Mouse (Mus musculus): ENCODE measurements around the gene Trpm2.
"Not testable (repeated sequence)": the region's sequence is repeated elsewhere in the genome, so short reads cannot be mapped to it uniquely, and the experiment has no call there.

Trpm2 gene

DNA sequence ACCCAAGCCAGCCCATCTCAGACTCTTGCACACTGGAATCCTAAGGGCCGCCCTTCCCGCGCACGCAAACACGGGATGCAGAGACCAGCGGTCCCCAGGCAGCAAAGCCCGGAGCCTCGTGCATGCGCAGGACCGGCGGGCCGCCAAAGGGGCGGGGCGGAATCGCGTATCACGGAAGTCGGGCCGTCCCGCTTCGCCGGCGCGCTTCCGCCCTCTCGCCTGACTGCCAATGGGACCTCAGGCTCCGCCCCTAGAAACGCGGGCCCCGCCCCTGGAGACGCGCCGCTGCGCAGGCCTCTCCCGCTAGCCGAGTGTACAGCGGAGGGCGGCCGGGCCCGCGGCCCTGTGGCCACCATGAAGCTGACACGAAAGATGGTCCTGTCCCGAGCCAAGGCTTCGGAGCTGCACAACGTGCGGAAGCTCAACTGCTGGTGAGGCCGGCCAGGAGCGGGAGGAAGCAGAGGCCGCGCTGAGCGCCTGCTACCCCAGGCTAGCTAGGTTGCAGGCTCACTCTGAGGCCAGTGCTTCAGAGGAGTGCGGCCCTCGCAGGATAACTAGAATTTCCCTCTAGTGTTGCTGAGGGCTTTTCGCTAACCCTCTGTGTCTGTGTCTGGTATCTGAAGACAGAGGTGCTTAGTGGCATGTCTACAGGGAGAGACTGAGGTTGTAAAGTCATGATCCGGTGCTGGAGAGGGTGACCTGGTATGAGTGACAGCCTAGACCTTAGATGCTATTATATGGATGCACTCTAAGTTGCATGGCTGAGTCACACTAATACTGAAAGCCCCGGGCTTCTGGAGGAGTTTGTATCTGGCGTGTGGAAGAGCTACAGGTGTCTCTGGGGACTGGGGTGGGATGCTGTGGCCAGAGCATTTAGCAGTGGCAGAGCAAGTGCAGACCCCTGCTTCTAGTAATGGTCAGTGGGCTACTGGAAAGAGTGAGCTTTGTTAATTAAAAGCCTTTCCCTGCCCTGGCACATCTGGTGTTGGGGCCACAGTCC is 8.3 kb upstream of the Trpm2 start, which contains the start of gene 1810043G02Rik:
TSS of gene 1810043G02Rik (plus strand) at position 174 of the 1,000 bp plus-strand sequence.
- CTCF ChIA-PET = no interaction called here

DNA sequence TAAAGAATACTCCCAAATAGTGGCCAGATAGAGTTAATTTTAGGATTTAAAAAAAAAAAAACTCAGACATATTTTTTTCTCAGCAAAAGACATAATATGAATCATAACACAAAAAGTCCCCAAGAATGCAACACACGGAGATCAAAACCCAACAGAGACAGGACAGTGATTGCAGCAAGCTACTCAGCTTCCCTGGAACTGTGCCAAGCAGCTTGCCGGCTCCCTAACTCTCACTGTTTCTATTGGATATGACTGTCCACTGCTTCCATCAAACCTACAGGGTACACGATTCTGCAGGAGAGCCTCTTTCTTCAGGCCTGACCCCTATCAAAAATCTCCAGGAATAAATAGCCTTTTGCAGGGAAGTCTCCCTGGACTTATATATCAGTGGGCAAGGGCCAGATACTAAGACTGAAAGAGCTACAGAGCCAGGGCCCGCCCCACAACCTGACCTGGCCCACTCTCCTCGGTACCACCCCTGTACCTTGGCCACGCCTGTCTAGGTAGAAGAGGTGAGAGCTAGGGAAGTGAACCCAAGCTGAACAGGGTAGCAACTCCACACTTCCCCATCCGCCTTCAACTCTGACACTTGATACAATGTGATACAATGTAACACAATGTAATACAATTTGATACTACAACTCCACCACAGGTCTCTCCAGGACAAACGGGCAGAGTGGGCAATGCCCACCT is 6.2 kb upstream of the Trpm2 start:
- CTCF ChIA-PET = interaction anchor here (0.6 kb wide), 1 partner anchor 482 kb away, joined by 3 read pairs; no protein-coding TSS in a partner anchor

DNA sequence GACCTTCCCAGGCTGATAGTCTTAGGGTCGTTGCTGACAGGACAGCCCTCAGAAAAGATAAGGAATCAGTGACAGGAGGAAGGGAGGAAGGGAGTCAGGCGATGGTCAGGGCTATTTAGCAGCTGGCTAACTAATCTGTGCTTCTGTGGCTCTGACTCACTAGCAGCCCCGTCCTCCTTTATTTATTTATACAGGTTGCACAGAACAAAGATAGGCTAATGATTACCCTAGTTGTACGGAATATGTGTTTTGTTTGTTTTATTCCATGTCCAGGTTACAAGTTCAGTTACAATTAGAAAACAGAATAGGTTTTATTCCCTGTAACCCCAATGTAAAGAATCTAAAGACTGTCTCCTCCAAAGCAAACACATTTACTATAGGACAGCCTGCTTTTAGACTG is 5.3 kb upstream of the Trpm2 start:
- CTCF ChIA-PET = interaction anchor here (0.6 kb wide), 1 partner anchor 483 kb away, joined by 3 read pairs; no protein-coding TSS in a partner anchor

DNA sequence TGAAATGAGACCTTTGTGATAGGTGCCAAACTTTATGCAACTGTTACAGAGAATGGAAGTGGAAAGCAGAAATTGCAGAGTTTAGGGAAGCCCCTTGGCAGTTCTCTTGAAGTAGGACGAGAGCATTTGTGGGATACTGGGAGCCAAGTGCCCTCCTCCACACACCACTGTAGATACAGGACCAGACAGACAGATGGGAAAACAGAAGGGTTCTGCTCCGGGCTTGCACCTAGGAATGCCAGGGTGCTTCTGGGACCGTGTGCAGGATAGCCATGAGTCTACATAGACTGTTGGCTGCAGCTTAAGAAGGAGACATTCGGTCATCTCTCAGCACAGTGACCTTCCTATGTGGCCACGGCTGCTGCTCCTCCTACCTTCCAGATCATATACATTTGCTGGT is 4.4 kb upstream of the Trpm2 start:
- CTCF ChIA-PET = no interaction called here

DNA sequence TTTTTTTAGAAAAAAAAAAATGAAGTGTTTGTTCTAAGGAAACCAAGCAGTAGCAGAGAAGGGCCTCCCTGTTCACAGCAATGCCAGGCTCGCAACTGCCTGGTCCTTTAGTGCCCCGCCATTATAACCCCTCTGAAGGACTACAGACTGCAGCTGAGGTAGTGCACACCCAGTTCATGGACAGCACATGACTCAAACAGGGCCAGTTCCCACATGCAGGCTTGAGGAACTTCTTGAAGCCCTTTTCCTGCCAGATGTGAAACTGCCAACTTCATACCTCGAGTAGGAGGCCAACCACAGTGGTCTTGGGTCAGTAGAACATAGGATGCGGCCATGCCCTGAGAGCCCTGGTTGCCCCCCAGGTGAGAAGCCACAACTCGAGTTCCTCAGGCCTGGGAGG is 4.0 kb upstream of the Trpm2 start:
- CTCF ChIA-PET = no interaction called here

DNA sequence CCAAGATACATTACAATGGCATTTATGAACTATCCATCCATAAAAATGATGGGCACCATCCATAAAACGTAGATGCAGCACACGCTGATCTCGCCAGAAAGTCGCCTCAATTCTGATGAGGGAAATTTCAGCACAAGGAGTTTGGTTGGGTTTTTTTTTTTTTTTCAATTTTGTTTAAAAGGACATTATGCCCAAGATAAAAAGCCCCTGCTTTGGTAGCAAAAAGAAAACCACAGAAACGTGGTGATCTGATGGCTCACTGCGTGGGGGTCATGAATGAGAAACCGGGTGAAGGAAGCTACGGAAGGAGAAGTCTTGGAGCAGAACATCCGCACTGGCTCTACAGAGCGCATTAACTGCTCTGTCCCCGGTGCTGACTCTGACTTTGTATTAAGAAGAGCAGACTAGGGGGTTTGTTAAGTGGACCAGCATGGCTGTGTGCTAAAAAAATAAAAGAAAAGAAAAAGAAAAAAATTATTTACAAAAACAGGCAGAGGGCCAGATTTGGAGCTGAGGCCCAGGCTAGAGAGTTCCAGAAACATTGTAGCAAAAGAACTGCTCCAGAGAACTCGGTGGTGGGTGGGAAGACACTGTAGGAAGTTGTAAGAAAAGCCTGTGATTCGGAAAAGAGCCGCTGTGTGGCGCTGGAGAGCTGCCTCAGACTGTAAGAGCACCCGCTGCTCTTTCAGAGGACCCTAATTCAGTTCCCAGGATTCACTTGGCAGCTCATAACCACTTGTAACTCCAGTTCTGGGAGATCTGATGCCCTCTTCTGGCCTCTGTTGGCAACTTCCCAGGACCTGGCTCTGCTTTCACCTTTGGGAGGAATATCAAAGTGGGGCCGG is 1.6 kb upstream of the Trpm2 start:
- CTCF ChIA-PET = interaction anchor here (0.8 kb wide), 1 partner anchor 511 kb away, joined by 7 read pairs; no protein-coding TSS in a partner anchor

DNA sequence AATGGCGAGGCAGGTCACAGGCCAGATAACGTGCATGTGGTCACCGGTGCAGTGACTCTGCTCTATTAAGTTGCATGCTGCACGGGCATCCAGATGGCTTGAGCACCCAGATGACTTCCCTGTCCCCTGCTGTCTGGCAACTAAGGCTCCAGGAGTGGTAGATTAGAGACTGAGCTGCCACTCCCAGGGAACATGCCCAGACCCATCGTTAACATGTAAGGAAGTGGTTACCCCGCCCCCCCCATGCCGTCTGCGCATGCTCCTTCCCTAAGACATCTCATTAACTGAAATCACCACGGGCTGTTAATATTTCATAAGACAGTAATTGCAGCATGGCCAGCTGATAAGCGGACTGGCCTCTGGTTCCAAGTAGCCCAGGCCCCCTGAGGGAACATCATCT is 828 bp upstream of the Trpm2 start:
- CTCF ChIA-PET = interaction anchor here (0.8 kb wide), 1 partner anchor 511 kb away, joined by 7 read pairs; no protein-coding TSS in a partner anchor

DNA sequence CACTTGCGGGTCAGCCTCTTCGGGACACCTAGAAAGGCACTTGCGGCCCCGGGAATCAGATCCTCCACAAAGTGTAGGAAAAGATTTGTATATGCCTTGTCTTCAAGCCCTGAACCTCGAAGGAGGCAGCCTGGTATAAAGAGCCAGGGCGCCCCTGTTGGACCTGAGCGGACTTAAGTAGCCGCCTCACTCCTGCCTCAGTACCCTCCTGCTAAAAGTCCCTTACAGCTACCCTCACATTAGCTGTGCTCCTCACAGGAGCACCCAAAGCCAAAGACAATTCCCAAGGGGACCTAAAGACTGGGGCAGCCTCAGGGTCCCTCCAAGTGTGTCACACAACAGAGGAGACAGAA is 414 bp downstream of the Trpm2 start:
- CTCF ChIA-PET = no interaction called here

DNA sequence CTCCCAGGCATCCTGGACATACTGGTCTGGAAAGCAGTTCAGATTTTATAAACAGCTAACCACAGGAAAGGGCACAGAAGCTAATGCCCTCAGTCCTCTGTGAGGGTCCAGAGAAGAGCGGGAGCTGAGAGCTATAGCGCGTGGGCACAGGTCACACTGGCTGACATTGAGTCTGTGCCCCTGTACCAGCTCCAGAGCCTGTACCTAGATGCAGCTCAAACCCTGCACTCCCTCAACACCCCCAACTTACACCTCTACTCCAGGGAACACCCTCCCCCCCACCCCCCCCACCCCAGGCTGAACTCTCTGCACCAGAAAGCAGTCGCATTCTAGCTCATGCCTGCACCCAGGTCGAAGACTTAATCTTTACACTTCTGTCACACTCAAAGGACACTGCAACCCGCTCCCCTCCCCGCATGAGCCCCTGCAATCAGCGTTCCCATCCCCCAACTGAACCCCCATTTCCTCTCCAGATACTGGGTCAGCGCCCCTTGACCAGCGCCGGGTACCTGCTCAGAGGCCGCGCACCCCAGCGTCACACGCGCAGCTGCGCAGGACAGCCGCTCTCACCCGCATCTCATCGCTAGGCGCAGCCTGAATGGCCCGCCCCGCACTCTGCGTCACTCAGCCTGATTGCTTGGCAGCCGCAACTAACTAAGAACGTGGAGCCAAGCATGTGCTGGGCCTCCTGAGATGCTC is 940 bp downstream of the Trpm2 start:
- CTCF ChIA-PET = no interaction called here

DNA sequence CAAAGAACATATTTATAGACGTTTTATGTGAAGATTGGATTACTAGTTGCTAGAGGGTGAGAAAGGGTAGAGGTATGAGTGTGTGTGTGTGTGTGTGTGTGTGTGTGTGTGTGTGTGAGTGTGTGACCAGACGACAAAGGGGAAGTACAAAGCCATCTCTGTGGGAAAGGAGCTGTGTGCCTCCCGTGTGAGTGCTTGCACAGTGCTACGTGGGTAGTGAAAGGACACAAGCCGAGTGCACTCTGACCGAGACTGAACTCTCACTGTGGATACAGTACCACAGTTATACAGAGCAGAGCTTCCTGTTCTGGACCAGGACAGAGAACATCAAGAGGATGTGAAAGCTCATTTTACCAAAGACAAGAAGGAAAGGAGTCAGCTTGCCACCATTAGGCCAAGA is 6.4 kb downstream of the Trpm2 start:
- CTCF ChIA-PET = interaction anchor here (0.6 kb wide), 2 partner anchors 18 to 384 kb away, joined by 3 to 5 read pairs; no protein-coding TSS in a partner anchor

DNA sequence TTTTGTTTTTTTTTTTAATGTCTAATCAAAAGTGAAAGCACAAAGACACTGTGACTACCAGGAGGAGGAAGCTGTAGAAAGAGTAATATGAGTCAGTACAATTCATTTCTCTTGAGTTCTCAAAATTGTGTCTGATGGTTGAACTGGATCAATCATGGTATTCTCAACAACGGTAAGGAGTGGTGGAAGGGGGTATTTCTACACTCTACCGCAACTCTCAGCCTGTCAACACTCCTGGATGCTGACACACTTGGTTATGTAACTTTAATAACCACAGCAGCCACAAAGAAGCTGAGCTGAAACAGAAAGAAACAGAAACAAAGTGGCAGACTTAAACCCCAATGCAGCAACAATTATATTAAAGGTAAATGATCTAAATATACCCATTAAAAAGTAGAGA is 7.6 kb downstream of the Trpm2 start:
- CTCF ChIA-PET = interaction anchor here (0.7 kb wide), 1 partner anchor 542 kb away, joined by 6 read pairs; no protein-coding TSS in a partner anchor

DNA sequence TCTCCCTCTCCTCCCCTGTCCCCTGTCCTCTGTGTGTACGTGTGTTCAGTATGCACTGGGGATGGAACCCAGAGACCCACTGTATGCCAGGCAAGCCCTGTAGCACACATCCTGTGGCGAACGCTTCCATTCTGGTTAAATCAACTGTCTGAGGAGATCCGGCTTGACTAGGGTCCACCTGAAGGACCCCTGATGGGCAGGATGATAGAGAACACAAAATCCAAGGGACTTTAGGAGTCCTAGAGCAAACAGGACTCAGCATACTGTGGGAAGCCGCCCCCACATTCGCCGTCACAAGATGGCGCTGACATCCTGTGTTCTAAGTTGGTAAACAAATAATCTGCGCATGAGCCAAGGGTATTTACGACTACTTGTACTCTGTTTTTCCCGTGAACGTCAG is 19.9 kb downstream of the Trpm2 start:
- CTCF ChIA-PET = not testable (repeated sequence)

DNA sequence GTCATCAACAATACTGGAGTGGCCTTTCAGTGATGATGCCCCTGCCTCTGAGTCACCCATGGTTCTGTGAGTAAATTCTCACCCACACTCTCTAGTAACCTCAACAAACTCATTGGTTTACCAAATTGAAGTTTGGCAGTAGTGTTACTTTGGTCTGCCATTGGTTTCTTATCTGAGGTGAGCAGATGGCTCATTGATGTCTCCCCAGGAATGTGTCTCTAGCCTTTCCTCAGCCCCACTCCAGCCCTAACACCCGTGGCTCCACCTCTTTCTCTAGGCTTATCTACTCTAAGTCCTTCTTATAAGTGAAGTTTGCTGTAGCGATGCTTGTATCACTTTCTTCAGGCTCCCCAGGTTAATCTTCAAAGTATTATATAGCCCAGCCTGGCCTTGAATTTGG is 30.7 kb downstream of the Trpm2 start:
- CTCF ChIA-PET = no interaction called here

DNA sequence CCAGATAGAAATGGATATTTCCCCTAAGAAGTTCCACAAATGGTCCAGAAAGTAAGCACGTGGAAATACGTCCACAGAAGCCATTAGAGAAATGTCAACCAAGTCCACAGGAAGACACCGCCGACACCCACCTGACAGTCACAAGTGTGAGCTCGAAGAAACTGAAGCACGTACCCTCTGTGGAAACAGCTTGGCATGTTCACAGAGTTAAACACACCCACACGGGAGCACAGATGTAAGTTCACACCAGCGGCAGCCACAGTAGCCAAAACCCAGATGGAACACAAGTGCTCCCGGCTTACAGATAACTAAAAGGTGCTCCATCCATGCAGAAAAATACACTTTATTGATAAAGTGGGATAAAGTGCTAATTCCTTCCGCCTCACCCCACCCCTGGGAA is 43.0 kb downstream of the Trpm2 start:
- CTCF ChIA-PET = no interaction called here

DNA sequence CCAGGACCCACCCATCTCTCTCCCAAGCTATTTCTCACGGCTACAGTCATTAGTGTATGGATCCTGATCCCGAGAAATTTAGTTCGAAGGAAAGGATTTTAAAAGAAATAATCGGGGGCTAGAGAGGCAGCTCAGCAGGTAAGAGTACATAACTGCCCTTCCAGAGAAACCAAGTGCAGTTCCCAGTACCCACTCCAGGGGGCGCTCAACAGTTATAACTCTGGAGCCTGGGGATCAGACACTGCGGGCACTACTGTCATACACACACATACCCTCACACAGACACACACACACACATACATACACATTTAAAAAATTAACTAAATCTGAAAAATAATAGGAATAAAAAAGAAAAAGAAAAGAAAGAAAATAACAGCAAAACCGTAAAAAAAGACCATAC is 44.2 kb downstream of the Trpm2 start:
- CTCF ChIA-PET = interaction anchor here (0.5 to 0.6 kb wide), 2 partner anchors 301 to 677 kb away, joined by 3 read pairs; no protein-coding TSS in a partner anchor

DNA sequence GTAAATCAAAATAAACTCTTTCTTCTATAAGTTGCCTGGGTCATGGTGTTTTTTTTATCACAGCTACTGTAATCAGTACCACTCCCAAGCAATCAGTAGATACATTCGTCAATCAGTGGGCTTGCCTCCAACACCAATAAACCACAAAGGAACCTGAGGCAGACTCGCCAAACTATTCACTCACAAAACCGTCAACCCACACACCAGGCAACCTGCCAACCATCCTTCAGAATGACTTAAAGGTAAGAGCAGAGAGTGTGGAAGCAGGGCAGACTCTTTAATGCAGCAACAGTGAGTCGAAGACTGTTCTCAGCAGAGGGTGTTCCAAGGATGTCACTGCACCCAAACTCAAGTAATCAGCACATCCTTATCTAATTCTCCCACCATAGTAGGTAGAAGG is 47.7 kb downstream of the Trpm2 start:
- CTCF ChIA-PET = no interaction called here

DNA sequence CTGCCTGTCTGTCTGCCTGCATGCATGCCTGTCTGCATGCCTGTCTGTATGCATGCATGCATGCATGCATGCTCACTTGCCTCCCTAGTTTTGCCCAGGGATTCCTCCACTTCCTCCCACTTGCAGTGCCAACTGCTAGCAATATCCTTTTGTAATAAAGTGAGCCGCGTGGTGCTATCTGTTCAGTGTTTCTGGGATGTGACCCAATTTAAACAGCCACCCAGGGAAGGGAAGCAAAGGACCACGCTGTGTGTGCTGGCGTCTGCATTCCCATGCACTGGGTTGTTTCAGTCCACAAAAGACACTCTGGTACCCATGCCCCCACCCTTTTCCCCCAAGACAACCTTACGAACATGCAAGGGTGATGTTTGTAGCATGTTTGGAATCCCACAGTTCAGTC is 49.4 kb downstream of the Trpm2 start:
- CTCF ChIA-PET = no interaction called here

DNA sequence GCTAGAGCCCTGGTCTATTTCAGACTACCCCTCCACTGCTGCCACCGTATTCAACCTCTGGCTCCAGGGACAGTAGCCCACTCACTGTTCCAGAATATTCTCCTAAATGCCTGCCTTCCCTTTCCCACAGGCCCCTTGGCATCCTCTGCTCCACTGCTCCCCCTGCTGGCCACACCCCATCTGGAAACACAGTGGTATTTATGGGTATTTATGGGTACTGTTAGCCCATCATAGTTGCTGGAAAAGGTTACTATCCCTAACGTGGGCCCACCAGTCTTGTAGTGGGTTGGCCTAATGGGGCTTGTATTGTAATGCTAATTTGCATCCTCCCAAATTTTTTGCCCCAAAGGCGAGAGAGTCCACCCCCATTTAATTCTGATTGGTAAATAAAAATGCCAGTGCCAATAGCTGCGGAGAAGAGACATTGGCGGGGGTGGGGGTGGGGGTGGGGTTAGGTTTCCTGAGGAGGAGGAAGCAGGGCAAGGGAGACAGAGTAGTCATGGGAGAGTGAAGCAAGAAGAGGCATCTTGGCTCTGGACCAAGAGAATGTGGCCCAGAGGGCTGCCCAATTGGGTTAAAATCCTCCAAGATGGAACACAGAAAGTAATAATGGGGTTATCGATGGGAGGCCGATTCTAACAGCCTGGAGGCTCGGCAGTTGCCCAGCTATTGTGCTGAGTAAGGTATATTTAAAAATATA is 53.6 kb downstream of the Trpm2 start:
- CTCF ChIA-PET = interaction anchor here (0.7 to 1.1 kb wide), 2 partner anchors 25 to 1867 kb away, joined by 4 to 7 read pairs; no protein-coding TSS in a partner anchor

DNA sequence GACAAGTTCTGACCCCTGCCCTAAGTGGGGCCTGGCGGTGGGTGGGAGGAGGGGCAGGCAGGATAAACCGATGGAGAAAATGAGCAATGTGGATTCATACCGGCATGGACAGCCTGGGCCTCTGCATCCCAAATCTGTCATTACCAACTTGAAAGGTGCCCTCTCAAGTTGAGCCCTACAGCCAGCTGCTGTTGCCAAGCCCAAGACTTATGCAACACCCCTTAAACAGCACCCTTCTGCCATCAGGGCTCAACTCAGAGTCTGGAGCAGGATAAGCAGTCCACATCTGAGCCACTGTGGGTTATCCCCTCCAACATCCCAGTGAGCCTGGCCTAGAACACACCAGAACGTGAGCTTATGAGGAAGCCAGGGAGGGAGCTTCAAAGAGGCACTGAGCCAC is 57.1 kb downstream of the Trpm2 start:
- CTCF ChIA-PET = no interaction called here

DNA sequence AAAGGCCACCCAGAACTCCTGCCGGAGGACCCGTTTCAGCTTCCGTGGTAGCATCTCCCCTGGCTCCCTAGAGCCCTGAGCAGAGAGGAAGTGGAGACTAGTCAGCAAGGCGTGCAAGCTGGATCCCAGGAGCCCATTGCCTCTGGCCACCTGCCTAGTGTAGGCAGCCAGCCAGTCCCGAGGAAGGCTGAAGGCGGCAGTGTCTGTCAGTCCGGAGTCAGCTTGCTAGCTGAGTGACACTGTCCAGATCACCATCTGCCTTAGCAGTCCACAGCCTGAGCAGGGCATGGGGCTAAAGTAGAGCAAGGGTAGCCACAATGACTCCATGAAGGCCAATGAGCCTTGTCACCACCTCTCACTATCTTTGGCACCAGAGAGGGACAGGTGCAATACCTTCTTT is 57.8 kb downstream of the Trpm2 start:
- CTCF ChIA-PET = no interaction called here
